Comparison of ENCODE assay signal across 9 mouse cellular contexts in genomic region chr7:62348804-62349190, GRCm38 (mm10). TPM values are rescaled to one million over a fixed set of nuclear protein-coding genes. Genes with fewer than 3 reads are reported as not detected.
A peak's percentile ranks its signal among the peaks of the same experiment; 100 is the strongest.
DNase-seq lines count a peak whose midpoint lies in the region; ATAC-seq and TF ChIP-seq lines count a peak whose summit lies in the region.
"Had no signal": no experiment of that assay in that cellular context is flagged by ENCODE, and none has a peak within 500 bp of the region (broad histone marks: within the 10 kb centered on the region; RNA-seq: fewer than 3 reads in every experiment).

No protein-coding gene starts in this region.

- DNase-seq in gastrocnemius, adult 2 months: no peak
- DNase-seq in gastrocnemius, adult 8-10 months (ENCODE audit: low spot score in 2 of 2): no peak
- DNase-seq in embryonic facial prominence, embryonic 14.5 days (ENCODE audit: low spot score): peak; percentile 0
- DNase-seq in intestine, embryonic 14.5 days (ENCODE audit: low spot score): peak; percentile 49
- DNase-seq in thymus, postnatal 0 days (ENCODE audit: low spot score): no peak
- DNase-seq in urinary bladder, adult 18-20 months (ENCODE audit: low spot score in 2 of 2): no peak

- peaks cover 32% of the 10 kb centered on the region for H3K27me3 ChIP-seq in E14TG2a.4 (ENCODE audit: insufficient read depth, low read length)
- no peaks in the 10 kb centered on the region for H3K27me3 ChIP-seq in embryonic facial prominence, embryonic 14.5 days (replicated peaks; ENCODE audit: control insufficient read depth, insufficient read depth, low read length)
- no peaks in the 10 kb centered on the region for H3K27me3 ChIP-seq in intestine, embryonic 14.5 days (replicated peaks; ENCODE audit: control insufficient read depth, insufficient read depth, low read length)
- no peaks in the 10 kb centered on the region for H3K27me3 ChIP-seq in midbrain, embryonic 12.5 days
- H3K27me3 ChIP-seq: CH12.LX had no signal

- intact Hi-C loops in gastrocnemius, adult 2 months (cut with DNase I): no loop called here

- H3K4me3 ChIP-seq in gastrocnemius, adult 2 months: peak overlapping the region; percentile 76
- H3K4me3 ChIP-seq in E14TG2a.4 (replicated peaks; ENCODE audit: low read length): peak overlapping the region; percentile 81
- H3K4me3 ChIP-seq in embryonic facial prominence, embryonic 14.5 days (ENCODE audit: low read depth, low read length): peak overlapping the region; percentile 49
- H3K4me3 ChIP-seq in intestine, embryonic 14.5 days (ENCODE audit: low read depth, low read length): peak overlapping the region; percentile 50
- H3K4me3 ChIP-seq in midbrain, embryonic 12.5 days: peak overlapping the region; percentile 54

- peak overlapping the region; percentile 65 for H3K4me2 ChIP-seq in embryonic facial prominence, embryonic 14.5 days (ENCODE audit: low read depth, low read length)
- H3K4me2 ChIP-seq in intestine, embryonic 14.5 days (ENCODE audit: low read length): peak overlapping the region; percentile 56
- H3K4me2 ChIP-seq in midbrain, embryonic 12.5 days (replicated peaks): peak overlapping the region; percentile 64

- peak; percentile 9; the same call in 1 of the 2 replicates for ATAC-seq in embryonic facial prominence, embryonic 14.5 days (ENCODE audit: low read depth)
- 0 out of 2 replicates have a peak, but pooled peaks have one; percentile 24 for ATAC-seq in intestine, embryonic 14.5 days (replicated peaks; ENCODE audit: low FRiP score, low TSS enrichment, low read depth)
- ATAC-seq in midbrain, embryonic 12.5 days (ENCODE audit: low FRiP score, low read depth): peak; percentile 48

- H3K27ac ChIP-seq in gastrocnemius, adult 2 months: no peak overlapping the region; the same call in 1 of the 2 replicates
- H3K27ac ChIP-seq in embryonic facial prominence, embryonic 14.5 days (replicated peaks; ENCODE audit: low read depth, low read length): 0 out of 2 replicates have a peak overlapping the region, but pooled peaks have one; percentile 71
- no peak overlapping the region for H3K27ac ChIP-seq in intestine, embryonic 14.5 days (ENCODE audit: low read depth)
- H3K27ac ChIP-seq in midbrain, embryonic 12.5 days (replicated peaks): peak overlapping the region; percentile 80

- no peaks in the 10 kb centered on the region for H3K9me3 ChIP-seq in E14TG2a.4 (ENCODE audit: low read length)
- H3K9me3 ChIP-seq in embryonic facial prominence, embryonic 14.5 days (ENCODE audit: control insufficient read depth, low read length): no peaks in the 10 kb centered on the region
- no peaks in the 10 kb centered on the region for H3K9me3 ChIP-seq in intestine, embryonic 14.5 days (ENCODE audit: control insufficient read depth, low read length)
- H3K9me3 ChIP-seq in midbrain, embryonic 12.5 days: peaks cover 10% of the 10 kb centered on the region

- H3K9ac ChIP-seq in embryonic facial prominence, embryonic 14.5 days (ENCODE audit: low read depth, low read length): peak overlapping the region; percentile 76
- peak overlapping the region; percentile 38 for H3K9ac ChIP-seq in intestine, embryonic 14.5 days (ENCODE audit: low read length)
- peak overlapping the region; percentile 71 for H3K9ac ChIP-seq in midbrain, embryonic 12.5 days (replicated peaks)

- H3K36me3 ChIP-seq in E14TG2a.4 (ENCODE audit: insufficient read depth, low read length): no peaks in the 10 kb centered on the region
- no peaks in the 10 kb centered on the region for H3K36me3 ChIP-seq in embryonic facial prominence, embryonic 14.5 days (ENCODE audit: control insufficient read depth, insufficient read depth, low read length)
- no peaks in the 10 kb centered on the region for H3K36me3 ChIP-seq in intestine, embryonic 14.5 days (ENCODE audit: control insufficient read depth, insufficient read depth, low read length)
- H3K36me3 ChIP-seq in midbrain, embryonic 12.5 days: no peaks in the 10 kb centered on the region

- WGBS in embryonic facial prominence, embryonic 14.5 days: 42% methylated on average over 17 of the region's 17 CpGs
- 33% methylated on average over 17 of the region's 17 CpGs for WGBS in intestine, embryonic 14.5 days
- WGBS in midbrain, embryonic 12.5 days: 41% methylated on average over 17 of the region's 17 CpGs

- H3K4me1 ChIP-seq in E14TG2a.4 (replicated peaks; ENCODE audit: low read depth, low read length): peaks cover 9% of the 10 kb centered on the region; the same call in 1 of the 2 replicates
- H3K4me1 ChIP-seq in embryonic facial prominence, embryonic 14.5 days (ENCODE audit: control insufficient read depth, insufficient read depth, low read length): no peaks in the 10 kb centered on the region
- no peaks in the 10 kb centered on the region for H3K4me1 ChIP-seq in intestine, embryonic 14.5 days (replicated peaks; ENCODE audit: control insufficient read depth, insufficient read depth, low read length)
- peaks cover 4% of the 10 kb centered on the region; the same call in 1 of the 2 replicates for H3K4me1 ChIP-seq in midbrain, embryonic 12.5 days

- TF ChIP-seq CTCF in gastrocnemius, adult 2 months (IDR thresholded peaks at IDR 0.05): no peak
- TF ChIP-seq CTCF in E14TG2a.4 (conservative IDR thresholded peaks at IDR 0.05; ENCODE audit: low read length): no peak

RNA-seq across cellular contexts. Expression of gene Ndn, which starts 2.4 kb away (rescaled TPM):
- 1 to 10 TPM; 2.9 to 5.0 TPM for total RNA-seq in gastrocnemius, adult 2 months (2021)
- 1 to 10 TPM; 1.8 to 2.4 (median 2.1) TPM for total RNA-seq in gastrocnemius, adult 8-10 months (2022)
- 205 and 214 TPM in 2 replicates for polyA plus RNA-seq in embryonic facial prominence, embryonic 14.5 days (2014; fragmentation: Nextera tagmentation; extraction: Ambion mirVana)
- 76.1 and 82.9 TPM in 2 replicates for polyA plus RNA-seq in intestine, embryonic 14.5 days (2014; fragmentation: Nextera tagmentation; extraction: Ambion mirVana)
- polyA plus RNA-seq in midbrain, embryonic 12.5 days (2016; fragmentation: Nextera tagmentation; extraction: Ambion mirVana): 232 and 251 TPM in 2 replicates
- polyA plus RNA-seq in thymus, postnatal 0 days (2015; fragmentation: Nextera tagmentation; extraction: Ambion mirVana): 8.8 and 10.7 TPM in 2 replicates
- total RNA-seq: CH12.LX had no signal

RNA-seq across cellular contexts. Expression of gene Magel2, which starts 28.0 kb away (rescaled TPM):
- total RNA-seq in gastrocnemius, adult 2 months (2021): not detected
- total RNA-seq in gastrocnemius, adult 8-10 months (2022): not detected
- polyA plus RNA-seq in embryonic facial prominence, embryonic 14.5 days (2014; fragmentation: Nextera tagmentation; extraction: Ambion mirVana): 12.9 and 13.3 TPM in 2 replicates
- polyA plus RNA-seq in intestine, embryonic 14.5 days (2014; fragmentation: Nextera tagmentation; extraction: Ambion mirVana): 0.83 and 1.1 TPM in 2 replicates
- 14.6 and 20.2 TPM in 2 replicates for polyA plus RNA-seq in midbrain, embryonic 12.5 days (2016; fragmentation: Nextera tagmentation; extraction: Ambion mirVana)
- polyA plus RNA-seq in thymus, postnatal 0 days (2015; fragmentation: Nextera tagmentation; extraction: Ambion mirVana): 0.09 and 0.23 TPM in 2 replicates
- total RNA-seq: CH12.LX had no signal

Comparison
In these comparisons a context has a peak if more than half of its experiments do, and no peak if none do; other contexts are left out.
1. DNase-seq: peak in embryonic facial prominence, embryonic 14.5 days (single experiment) and intestine, embryonic 14.5 days (single experiment); none in gastrocnemius, adult 2 months (single experiment), gastrocnemius, adult 8-10 months (0 of 2), thymus, postnatal 0 days (single experiment) and urinary bladder, adult 18-20 months (0 of 2).
2. H3K27ac ChIP-seq: peak in embryonic facial prominence, embryonic 14.5 days (single experiment) and midbrain, embryonic 12.5 days (single experiment); none in gastrocnemius, adult 2 months (single experiment) and intestine, embryonic 14.5 days (single experiment).
3. Peak in every context shown above with its lines, with median percentiles within 50 percentile points of each other: H3K4me3 ChIP-seq, ATAC-seq, H3K4me2 ChIP-seq and H3K9ac ChIP-seq.